Mouse (Mus musculus): ENCODE measurements around the gene Mbtd1.
"Not testable (repeated sequence)": the region's sequence is repeated elsewhere in the genome, so short reads cannot be mapped to it uniquely, and the experiment has no call there.

Gene Mbtd1

DNA sequence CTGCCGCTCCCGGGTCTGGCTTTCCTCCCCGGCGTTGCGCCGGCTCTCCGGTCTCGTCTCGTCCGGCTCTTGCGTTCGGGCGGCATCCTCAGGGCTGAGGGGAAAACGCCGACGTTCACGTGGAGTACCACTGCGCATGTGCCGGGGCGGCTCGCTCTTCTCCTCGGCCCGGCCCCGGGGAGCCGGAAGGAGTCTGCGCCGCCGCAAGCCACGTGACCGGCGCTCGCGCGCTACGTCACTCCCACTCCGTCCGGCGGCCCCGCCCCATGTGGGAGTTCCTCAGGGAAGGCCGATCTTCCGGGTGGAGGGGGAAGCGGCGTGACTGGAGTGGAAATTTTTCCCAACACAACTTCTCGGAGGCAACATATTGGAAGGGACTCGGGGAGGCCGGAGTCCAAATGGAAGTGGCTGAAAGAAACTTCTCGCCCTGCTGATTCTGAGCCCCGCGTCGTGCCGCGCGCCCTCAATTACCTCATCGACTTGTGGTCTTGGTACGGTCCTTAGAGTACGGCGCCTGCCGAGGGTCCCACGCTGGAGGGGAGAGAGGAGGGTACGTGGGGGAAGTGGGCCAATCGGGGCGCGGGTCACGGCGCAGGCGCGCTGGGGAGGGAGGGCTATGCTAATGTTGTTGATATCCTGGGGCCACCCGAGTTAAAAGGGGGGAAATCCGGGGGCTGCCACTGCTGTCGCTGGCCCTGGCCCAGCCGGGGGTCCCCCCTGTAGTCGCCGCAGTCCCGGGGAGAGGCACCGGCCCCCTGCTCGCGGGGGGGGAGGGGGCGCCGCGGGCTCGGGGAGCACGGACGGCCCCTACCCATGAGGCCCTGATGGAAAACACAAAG lies at the start of gene Mbtd1, which contains the start of gene Utp18:
TSS of gene Mbtd1 (plus strand) at position 281 of the 839 bp plus-strand sequence.
TSS of gene Utp18 (minus strand) at position 195 of the 839 bp plus-strand sequence.
- peak; percentile 99 to 100 for DNase-seq

DNA sequence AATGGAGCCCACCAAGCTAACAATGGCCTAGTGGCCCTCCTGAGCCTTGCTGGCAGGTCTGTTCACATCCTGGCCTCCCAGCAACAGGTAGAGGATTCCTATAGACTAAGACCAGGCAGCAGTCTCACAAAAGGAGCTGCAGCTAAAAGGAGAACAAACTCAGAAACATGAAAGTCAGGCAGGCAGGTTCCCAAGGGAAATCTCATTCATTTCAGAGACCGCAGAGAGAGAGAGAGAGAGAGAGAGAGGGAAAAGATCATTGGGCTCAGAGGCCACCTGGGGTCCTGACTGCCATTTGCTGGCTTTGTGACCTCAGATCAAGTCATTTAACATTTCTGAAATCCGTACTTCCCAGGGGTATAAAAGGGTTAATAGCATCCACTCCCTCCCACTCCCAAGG lies 38.3 kb upstream of the Mbtd1 start:
- DNase-seq: no peak

DNA sequence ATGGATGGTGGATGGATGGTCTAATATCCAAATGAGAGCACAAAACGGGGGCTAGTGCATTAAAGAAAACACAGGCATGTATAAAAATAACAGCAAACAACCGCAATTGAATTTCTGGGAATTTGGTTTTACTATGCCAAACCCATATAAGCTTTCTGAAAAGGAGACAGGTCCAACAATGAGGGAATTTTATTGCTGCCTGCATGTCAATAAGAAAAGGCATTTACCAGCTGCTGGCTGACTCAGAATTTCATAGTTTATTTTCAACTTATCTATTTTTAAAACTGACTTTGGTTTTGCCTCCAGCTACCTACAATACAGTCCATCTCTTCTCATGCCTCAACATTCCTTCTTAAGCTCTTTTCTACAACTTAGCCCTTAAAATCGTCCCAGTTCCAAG lies 33.1 kb upstream of the Mbtd1 start:
- no peak for DNase-seq

DNA sequence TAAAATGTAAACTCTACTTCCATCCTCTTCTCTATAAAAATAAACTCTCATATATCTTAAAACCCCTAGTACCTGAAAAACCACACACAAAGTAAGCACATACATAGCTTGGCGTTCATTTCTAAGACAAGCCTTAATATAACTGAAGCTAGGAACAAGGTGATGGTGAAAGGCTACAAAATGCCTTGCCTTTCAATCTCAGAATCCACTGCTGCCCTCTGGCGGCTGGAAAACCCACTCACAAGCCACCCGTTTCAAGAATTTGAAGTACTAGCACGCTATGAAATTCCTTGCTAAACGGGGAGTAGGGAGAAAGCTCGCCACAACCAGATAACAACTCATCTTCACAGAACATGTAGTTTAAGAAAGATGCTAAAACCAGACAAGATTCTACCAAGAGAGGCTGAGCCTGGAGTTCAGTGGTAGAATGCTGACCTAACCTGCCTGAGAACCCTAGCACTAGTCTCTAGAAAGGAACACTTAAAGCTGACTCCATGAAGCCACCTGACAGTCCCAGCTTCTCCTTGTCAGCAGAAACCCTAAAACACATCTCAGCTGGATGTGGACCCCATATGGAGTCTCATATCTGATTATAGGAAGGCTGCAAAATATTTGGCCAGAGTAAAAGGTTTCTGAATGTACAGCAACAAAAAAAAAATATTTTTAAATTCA lies 29.2 kb upstream of the Mbtd1 start:
- DNase-seq: peak; percentile 93 to 96

DNA sequence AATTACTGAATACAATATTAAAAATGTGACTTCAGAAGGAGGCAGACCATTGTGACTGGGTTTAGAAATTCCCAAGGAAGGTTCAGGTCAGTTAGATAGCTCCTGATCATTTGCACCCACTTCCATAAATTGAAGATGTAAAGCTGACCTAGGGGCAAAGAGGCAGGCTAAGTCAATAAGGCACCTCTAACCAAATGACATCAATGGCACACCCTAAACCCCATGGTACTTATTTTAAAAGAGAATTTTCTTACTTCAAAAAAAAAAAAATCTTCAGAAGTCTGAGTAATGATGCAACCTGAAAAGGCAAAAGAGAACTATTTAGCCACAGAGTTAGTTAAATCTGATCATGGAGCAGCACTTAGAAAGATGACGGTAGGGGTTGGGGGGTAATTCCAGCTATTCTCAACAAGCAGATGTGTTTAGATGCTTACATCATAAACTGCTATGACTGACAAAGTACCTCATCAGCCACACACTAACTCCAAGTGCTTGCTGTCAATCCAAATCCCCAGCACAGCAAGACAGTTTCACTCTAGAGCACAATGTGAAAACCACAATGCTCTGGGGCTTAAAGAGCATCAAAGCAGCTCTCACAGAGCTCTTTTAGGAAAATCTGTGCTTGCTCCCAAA lies 25.0 kb upstream of the Mbtd1 start:
- DNase-seq: no peak

DNA sequence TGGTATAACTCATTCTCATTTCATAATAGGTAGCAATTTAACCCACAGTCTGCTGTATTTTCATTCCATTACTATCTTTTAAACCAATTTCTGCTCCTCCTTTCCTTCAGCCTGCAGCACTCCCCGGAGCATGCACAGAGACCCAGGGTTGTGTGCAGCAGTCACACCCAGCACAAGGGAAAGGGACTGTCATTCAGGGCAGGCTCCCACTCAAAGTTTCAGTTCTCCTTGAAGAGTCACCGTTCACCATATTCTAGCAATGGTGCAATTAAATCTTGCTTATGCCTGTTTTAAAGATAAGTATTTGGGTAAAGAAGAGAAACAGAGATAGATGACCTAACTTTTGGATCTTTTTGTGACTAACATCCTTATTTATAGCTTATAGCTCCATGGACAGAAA lies 24.5 kb upstream of the Mbtd1 start:
- DNase-seq: no peak

DNA sequence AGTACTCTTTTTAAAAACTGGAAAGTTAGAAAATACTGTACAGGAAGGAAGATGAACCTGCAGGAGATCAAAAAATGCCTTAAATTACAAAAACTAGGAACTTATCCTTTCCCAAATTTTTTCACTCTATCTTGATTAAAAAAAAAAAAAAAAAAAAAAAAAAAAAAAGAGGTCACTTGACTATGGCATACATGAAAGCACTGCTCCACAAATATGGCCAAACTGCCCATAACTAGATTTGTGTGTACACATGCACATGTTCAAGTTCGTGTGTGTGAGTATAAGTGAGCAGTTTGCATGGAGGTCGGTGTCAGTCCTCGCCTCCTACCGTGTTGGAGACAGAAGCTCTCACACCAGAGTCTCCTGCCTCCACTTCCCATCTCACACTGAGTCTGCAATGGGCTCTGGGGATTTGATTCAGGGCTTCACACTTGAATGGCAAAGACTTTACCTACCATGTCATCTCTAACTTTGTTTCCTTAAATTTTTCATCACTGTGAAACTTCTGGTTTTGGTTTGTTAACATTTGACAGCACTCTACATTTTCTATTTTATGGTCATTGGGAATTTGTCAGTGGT lies 23.5 kb upstream of the Mbtd1 start:
- DNase-seq: no peak

DNA sequence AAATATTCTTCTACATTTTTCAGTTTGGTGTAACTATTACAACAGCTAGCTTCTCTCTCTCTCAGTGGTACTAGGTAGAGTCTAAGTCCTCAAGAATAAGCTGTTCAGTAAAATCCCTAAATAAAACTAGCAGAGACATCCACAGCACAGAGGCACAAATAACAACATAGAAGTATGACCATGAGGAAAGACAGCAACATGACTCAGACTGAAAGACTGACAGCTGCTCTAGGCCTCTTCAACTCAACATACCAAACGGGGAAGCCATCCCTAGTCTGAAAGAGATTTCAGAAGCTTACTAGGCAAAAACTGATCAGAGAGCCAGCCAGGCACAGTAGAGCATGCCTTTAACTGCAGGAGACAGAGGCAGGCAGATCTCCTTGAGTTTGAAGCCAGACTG lies 23.0 kb upstream of the Mbtd1 start:
- no peak for DNase-seq

DNA sequence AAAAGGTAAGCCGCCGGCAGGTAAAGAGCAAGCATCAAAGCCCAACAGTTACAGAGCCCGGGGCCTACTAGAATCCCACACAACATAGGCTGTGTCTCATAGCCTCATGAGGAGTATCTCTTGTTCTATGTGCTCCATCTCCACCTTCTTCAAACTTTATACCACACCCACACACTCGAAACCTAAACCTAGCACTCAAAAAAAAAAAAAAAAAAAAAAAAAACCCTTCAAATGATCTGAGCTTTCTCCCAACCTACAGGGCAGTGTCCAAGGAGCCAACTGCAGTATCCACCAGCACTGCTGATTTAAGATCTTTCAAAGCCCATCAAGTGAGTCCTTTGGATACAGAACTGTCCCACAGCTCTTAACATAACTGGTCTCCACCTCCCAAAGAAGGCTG lies 1.6 kb upstream of the Mbtd1 start:
- no peak for DNase-seq

DNA sequence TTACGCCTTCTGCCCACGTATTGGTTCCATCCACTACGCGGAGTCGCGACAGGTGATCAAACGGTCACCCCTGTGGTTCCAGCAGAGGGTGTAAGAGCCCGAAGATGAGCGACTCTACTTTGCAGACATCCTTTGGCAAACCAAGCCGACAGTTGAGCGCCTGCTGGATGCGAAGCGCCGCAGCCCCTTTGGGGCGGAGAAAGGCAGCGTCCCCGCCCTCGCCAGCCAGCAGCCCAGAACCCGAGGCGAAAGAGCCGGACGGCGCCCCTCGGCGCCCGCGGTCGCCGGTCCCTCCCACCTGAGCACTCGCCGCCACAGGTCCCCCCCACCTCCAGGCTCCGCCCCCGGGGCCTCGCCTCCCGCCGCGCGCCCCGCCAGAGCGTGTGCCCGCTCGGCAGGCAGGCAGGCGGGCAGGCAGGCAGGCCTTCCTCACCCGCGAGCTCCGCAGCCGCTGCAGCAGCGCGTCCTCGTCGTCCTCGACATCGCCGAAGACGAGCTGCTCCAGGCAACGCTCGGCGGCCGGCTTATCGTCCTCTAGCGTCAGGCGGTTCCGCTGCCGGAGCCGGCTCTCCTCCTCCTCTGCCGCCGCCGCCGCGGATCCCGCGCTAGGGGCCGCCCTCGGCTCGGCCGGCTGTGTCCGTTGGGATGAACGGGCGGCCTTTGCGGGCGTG lies 616 bp upstream of the Mbtd1 start:
- peak; percentile 72 to 74 for DNase-seq

DNA sequence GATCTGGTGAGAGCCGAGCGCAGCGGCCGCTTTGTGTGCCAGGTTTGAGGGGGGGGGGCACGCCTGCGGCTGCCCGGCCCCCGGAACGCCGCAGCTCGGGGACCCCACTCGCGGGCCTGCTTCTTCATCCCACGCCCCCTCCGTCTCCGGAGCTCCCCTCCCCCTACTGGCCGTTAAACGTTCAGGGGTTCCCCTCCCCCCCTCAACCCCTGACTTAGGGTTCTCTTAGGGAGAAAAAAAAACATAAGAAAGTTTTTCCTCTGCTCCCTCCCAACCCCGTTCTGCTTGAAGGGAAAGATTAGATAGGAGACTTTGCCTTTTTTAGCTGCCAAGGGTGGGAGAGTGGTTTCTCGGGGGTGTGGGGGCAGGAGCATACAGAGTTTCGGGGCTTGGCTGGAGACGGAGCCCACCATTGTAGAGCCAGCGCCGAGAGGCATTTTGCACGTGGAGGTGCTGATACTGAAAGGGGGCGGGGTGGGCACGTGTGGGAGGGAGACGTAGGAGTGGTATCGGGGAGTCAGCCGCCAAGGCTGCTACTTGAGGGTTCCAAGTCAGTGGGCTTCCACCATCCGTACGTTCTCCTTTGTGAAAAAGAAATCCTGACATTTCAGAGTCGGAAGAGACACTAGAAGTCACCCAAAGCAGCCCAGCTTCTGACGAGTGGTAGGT lies 893 bp downstream of the Mbtd1 start:
- peak; percentile 29 to 64 for DNase-seq

DNA sequence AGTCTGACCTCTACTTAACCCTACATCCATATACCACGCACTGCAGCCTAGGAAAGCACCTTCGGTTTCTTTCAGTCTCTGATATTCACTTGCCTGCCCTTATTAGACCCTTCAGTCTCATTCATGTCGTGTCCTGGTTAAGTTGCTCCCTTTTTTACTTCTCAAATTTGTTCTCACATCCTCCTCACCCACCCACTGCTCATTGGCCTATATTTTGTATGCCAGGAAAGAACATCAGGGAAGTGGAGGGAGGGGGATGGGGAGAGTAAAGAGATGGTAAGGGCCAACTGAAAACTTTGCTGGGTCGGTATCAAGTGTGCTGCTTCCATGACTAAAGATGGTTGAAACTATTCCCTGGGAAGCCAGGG lies 1.4 kb downstream of the Mbtd1 start:
- DNase-seq: peak in 1 of 2 experiments; percentile 10

DNA sequence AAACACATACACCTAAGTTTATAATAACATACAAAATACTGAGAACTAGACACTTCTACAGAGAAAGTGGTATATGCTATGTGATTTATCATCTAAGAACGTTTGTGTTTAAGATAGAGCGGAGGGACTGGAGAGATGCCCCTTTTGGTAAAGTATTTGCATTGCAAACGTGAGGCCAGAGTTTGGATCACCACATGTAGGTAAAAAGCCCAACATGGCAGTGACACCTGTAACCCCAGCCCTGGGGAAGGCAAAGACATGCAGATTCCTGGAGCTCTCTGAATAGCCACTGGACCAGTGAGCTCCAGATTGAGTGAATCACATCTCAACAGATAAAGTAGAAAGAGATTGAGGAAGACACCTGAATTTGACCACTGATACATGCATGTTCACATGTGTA lies 12.1 kb downstream of the Mbtd1 start:
- no peak for DNase-seq

DNA sequence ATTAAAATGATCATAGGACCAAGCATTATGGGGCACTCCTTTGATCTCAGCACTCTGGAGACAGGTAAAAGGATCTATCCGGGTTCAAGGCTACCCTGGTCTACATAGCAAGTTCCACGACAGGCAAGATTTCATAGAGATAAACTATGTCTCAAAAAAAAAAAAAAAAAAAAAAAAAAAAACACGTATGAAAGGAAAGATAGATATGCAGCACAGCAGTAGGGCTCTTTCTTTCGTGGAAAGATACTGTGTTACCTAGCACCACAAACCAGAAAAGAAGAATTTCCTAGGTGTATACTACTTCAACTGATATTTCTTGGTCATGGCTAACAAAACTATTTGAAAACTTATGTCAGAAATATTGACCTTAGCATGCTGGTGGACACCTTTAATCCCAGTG lies 21.2 kb downstream of the Mbtd1 start:
- no peak for DNase-seq

DNA sequence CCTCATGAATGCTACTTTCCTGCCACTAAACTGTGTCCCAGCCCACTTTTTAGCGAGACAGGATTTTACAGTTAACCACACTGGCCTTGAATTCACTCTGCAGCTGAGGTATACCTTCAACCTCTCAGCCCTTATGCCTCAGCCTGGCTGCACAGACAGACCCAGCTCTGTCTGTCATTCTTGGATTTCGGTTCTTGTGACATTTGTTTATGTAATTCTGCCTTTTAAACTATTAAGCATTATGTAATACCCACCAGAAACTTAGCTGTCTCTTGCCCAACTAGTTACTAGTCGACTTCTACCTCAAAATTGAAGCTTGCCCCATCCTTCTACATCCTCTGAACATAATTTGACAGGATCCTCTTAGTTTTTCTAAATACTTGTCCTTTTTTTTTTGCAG lies 22.2 kb downstream of the Mbtd1 start:
- DNase-seq: no peak

DNA sequence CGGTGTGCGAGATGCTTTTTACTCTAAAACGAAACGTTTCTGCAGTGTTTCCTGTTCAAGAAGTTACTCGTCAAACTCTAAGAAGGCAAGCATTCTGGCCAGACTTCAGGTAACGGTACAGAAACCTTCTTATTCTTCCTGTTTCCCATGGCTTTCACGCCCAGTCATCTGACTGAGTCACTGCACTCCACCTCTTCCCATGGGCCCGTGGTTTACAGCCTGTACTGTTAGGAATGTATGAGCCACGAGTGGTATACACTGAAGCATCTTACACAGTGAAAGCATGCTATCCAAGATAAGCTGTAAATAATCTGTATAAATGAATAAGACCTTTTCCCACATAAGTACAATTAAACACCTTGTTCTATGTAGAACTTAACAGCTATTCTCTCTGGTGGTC lies 23.2 kb downstream of the Mbtd1 start:
- no peak for DNase-seq

DNA sequence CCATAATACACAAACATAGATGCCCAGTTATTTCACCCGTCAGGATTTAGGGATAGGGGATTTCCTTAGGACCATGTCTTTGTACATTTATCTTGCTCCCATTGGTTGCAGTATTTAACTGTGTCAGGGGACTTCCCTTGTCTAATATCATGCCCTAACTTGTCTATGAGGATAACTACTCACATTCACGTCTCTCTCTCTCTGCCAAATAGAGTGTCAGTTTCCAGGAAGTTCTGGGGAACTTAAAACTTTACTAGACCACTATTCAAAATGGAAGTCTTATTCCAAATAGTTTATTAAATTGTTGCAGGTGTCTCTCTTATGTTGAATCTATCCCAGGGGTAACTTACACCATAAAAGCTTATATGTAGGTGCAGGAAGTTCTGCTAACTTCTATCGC lies 26.0 kb downstream of the Mbtd1 start:
- no peak for DNase-seq

DNA sequence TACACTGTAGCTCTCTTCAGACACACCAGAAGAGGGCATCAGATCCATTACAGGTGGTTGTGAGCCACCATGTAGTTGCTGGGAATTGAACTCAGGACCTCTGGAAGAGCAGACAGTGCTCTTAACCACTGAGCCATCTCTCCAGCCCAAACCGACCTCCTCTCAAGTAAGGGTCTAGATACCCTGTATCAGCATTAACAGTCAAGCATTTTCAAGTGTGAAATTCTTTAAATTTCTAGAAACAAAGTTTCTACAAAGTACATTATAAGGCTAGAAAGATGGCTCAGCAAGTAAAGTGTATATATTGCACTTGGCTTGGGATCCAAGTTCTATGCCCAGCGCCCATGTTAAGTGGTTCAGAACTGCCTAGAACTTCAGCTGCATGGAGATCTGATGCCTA lies 29.4 kb downstream of the Mbtd1 start:
- not testable (repeated sequence) for DNase-seq

DNA sequence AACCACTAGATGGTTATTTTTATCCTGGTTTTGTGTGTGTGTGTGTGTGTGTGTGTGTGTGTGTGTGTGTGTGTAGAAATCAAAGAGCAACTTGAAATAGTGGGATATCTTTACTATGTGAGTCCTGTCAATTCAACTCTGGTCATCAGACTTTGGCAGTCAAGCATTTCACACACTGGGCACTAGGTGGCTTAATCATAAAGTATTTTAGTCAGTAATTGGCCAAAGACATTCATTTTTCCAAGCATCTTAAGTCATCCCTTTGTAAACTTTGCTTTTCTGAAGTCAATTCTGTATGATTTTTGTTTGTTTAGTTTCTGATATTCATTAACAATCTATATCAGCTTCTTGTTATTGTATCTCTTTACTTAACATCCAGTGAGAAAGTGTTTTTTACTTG lies 43.5 kb downstream of the Mbtd1 start:
- DNase-seq: no peak

DNA sequence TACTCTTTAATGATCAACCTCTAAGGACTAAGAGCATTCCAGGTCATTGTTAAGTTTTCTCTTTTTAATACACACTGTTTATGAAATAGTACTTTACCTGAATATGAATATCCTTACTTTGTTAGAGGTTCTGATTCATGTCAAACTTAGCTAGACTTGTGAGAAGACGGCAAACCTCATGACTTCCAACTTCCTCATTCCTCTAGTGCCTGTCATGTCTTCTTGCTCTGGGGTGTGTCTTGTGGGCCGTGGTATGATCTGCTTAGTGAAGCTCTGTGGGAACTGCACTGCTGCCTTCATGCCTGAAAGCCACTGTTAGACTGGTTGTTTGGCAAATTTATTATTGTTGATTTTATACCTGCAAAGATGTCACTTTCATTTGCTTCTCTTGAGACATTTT lies 55.3 kb downstream of the Mbtd1 start:
- DNase-seq: no peak

DNA sequence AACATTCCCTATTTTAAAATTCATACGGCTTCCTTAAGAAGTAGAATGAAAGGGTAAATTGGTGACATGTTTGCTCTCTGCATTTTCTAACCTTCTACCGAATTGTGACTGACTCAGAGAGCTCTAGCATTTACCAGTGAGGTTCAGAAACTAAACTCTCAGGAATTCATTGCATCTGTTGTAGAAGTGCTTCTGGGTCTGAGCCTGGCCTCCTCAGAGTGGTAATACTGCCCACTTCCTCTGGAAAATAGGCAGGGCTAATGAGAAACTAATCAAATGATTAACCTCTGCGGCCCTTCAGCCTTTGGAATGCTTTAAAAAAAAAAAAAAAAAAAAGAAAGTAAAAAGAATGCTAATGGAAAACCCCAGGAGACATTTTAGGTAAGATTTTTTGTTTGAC lies 59.3 kb downstream of the Mbtd1 start:
- no peak for DNase-seq

DNA sequence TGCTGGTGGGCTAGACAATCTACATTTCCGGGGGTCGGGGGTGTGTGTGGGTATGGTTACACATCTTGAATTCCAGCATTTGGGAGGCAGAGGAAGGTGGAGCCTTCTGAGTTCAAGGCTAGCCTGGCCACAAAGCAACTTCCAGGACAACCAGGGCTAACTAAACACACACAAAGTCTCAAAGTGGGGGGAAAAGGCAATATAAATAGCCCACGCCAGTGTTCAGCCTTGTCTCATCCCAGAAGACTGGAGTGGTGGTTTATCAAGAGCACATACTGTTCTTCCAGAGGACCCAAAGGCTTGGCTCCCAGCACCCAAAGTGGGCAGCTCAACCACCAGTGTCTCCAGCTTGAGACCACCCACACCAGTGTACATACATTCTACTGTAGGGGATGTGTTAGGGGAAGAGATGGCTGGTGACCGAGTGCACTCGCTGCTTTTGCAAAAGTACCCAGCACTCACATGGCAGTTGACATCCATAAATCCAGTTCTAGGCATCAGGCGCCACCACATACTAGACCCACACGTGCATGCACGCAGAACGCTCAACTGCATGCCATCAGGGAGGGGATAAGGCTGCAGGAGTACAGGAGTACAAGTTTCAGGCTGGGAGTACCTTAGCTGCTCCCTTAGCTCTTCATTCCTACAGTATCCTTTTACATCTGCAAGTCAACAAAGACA lies 63.4 kb downstream of the Mbtd1 start:
- no peak for DNase-seq
